Mouse (Mus musculus) adipose tissue, adult 10 weeks (tissue): Measurements from ENCODE around the gene Fat4. TPM values are rescaled to one million over a fixed set of nuclear protein-coding genes. Genes with fewer than 3 reads are reported as not detected.

Experiments
- polyA plus RNA-seq: library from polyadenylated mRNA; stranded (reverse); fragments of 350-450 nt; fragmentation: Illumina TruSeq; extraction: RNeasy Lipid Tissue Mini Kit (QIAGEN cat#74804); gene quantifications from one replicate; pipeline ENCODE4 v1.2.3, GENCODE M21; 2014; ENCODE audit warnings: low read depth, low replicate concordance

The Fat4 gene
- 3.0 TPM for polyA plus RNA-seq

GRCm38 (mm10) chr3:38886890-38887355, at the start of gene Fat4:
Gene Fat4, plus strand, starts transcription at chr3:38886940.

